Mouse (Mus musculus) urinary bladder, postnatal 4 days (tissue): ENCODE measurements around the gene Csrnp1.

Experiments used
- DNase-seq, 2 experiments: peaks; one replicate each; pipeline ENCODE4 v3.0.0; 2021 to 2022; ENCODE audit warnings: low spot score in 2 of 2

The Csrnp1 gene

GRCm38 (mm10) chr9:119945173-119945900, 39.1 kb downstream of the Csrnp1 start:
- no peak for DNase-seq

- DNase-seq: no peak
These were observed 41.1 kb downstream of the Csrnp1 start for GRCm38 (mm10) chr9:119943326-119943725.

- no peak for DNase-seq
These were observed 42.6 kb downstream of the Csrnp1 start for GRCm38 (mm10) chr9:119941861-119942260.

GRCm38 (mm10) chr9:119941407-119941806, 43.1 kb downstream of the Csrnp1 start:
- no peak for DNase-seq

- no peak for DNase-seq
These were observed 44.8 kb downstream of the Csrnp1 start for GRCm38 (mm10) chr9:119939646-119940045.

- DNase-seq: no peak
These were observed 46.0 kb downstream of the Csrnp1 start for GRCm38 (mm10) chr9:119938496-119938895.

DNA sequence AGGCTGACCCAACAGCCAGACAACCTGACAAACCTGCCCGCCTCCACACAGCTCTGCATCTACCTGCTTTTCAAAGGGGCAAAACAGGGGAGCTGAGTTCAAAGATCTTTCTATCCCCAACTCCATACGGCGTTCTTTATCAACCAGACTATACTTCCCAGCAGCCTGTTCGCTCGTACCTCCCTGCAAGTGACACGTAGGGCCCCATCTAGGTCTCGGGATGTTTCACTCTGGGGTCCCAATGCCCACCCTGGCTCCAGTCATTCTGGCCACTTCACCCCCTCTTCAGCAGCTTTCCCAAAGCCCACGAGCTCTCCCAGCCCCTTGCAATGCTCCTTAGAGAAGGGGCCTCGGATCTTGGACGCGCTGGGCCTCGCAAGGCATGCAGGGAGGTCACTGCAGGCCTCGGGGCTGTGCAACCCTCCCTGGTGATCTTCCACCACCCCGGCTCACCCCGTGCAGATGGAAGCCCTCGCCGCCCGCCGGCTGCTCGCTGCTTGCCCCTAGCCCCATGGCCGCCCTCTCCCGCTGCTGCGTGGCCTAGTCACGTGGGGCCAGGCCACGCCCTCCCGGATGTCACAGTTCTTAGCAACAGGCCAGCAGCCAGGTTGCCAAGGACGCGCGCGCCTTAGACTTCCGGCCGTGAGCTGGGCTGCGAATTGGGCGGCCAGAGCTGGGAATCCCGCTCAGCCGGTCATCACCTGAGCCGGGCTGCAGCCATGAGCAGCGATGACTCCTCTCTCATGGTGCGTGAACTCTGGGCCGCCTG, 47.3 kb downstream of the Csrnp1 start, which contains the start of the genes Gorasp1 and Ttc21a:
TSS of gene Gorasp1 (minus strand) at position 561 of the 769 bp plus-strand sequence.
TSS of gene Ttc21a (plus strand) at position 602 of the 769 bp plus-strand sequence.
- peak; percentile 91 to 96 for DNase-seq

DNA sequence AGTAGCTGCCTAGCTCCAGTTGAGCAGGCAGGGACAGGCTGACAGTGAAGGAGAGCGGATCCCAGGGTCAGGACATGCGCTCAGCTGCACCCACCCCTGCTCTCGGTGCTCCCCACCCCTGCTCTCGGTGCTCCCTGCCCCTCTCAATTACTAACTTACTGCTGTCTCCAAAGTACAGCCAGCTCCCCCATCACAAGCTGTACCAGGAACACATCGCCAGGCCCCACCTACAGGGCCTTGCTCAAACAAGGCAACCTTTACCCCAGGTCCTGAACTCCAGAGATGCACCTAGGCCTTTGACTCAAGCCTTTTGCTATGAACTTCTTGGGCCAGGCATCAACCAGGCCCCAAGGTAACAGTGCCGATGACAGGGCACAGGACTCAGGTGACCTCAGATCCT, 50.8 kb downstream of the Csrnp1 start:
- no peak for DNase-seq

DNA sequence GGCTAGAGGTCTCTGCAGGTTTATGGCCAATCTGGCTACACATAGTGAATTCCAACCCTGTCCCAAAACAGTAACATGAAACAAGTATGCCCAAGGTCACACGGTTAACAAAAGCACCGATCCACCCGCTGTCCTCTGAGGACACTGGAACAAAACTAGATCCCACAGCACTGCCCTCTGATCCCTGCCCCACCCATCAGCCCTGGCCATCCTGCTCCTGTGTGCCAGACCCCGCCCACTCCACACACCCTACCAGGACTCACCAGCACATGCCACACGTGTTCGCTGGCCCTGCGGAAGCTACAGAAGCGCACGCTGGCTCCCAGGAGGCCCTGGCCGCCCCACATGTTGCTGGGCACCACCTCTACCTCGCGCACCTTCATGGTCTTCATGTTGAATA, 52.1 kb downstream of the Csrnp1 start:
- no peak for DNase-seq

DNA sequence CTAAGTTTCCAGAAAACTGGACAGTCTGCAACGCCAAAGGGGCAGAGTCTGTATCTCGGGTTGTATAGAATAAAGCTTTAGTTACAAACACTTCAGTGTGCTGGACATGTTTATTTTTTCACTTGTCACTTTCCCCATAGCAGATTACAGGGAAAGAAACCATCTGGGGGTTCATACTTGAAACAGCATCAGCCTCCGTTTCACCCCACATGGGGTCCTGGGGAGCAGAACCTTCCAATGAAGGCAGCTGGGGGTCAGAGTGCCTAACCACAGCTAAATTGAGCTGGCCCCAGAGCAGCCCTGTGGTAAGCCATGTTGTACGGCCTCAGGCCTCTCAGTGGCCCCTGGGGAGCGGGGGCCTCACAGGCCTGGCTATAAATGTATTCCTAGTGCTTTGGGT, 58.0 kb downstream of the Csrnp1 start:
- no peak for DNase-seq

GRCm38 (mm10) chr9:119925729-119926128, 58.7 kb downstream of the Csrnp1 start:
- DNase-seq: no peak

DNA sequence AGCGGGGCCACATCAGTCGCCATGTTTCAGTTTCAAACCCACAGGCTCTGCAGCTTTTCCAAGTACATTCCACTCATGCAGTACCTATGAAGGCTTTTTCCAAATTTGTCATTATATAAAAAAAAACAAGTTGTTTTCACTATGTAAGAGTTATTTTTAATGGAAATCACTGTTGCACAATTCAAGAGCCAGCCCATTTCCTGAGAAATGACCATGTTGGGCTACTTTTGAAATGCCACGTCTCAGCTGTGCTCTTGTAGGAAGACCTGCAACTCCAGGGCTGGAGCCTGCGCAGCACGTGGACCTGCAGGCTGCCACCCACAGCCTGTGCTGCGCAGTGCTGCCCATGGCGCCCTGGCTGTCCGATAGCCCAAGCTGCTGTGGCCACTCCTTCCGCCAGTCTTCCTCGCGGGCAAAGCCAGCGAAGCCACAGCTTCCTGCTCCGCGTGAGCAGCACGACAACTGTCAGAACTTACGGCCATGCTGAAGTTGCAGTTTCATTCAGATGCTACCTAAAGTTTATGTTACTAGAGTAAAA, 59.3 kb downstream of the Csrnp1 start:
- no peak for DNase-seq

DNA sequence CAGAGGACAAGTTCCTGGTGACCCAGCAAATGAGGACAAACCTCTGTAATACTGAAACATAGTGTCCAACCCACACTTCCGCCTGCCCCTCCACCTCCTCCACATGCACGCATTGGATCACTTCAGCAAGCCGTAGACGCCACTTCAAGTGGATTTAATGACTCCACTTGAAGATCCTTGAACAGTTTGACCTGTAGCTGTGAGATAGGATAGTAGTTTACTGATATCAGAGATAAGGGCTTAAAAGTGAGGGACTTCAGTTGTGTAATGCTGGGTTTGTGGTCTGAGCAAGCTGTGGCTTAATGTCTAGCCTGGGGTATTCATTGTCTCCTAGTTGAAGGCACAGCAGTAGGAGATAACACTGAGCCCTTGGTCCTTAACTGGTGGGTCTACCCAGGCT, 61.0 kb downstream of the Csrnp1 start:
- DNase-seq: no peak
